Mouse (Mus musculus) ES-Bruce4 (cell line): ENCODE measurements at regions not wholly inside any gene's neighbourhood (a gene's known extent, or its start where the extent isn't known, plus 50 kb on each side); places are given as distances from the start of the nearest gene placed in this dataset.

Source experiments
- CTCF ChIP-seq: IDR thresholded peaks from one replicate; pipeline ENCODE4 v1.8.1; 2011; ENCODE audit warnings: low read depth, low read length
- EP300 ChIP-seq: IDR thresholded peaks from 2 replicates; pipeline ENCODE4 v1.6.1; 2011; ENCODE audit warnings: low read depth, low read length; ENCODE audit not compliant: insufficient read depth
- POLR2A ChIP-seq: IDR thresholded peaks from one replicate; pipeline ENCODE4 v1.8.1; 2011; ENCODE audit warnings: low read length; ENCODE audit not compliant: insufficient read depth

DNA sequence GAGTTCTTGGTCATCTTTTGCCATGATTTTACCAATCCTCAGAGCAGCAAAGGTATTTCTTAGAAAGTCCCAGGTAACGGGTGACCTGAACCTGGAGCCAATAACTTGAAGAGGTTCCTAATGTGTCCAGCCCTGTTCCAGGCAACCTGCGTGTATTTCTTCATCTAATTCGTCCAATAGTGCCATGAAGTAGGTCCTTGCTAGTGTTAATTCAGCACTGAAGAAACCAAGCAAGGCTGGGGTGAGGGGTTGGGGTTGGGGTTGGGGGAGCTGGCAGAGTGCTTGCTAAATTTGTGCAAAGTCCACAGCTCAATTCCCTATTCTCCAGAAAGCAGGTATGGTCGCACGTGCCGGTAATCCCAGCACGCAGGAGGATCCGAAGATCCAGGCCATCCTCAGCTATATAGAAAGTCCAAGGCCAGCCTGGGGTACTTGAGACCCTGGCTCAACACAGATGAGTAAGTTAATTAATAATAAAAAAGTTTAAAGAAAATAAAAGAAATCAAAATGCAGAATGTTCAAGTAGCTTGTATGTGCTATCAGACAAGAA is 54.6 kb upstream of the Cpsf6 start:
- TF ChIP-seq CTCF = no peak
- no peak for TF ChIP-seq POLR2A
- no peak for TF ChIP-seq EP300
